Mouse (Mus musculus) brain, embryonic 18.5 days (tissue): ENCODE results near the gene Tbc1d4.

Experiments
- DNase-seq: peaks from one replicate; pipeline ENCODE4 v3.0.0-alpha.2; 2012; ENCODE audit warnings: low read depth, low spot score

Tbc1d4 gene

GRCm38 (mm10) chr14:101532090-101532695 lies 76.8 kb downstream of the Tbc1d4 start:
- no peak for DNase-seq

- no peak for DNase-seq
These were observed 78.5 kb downstream of the Tbc1d4 start for GRCm38 (mm10) chr14:101530455-101530854.

GRCm38 (mm10) chr14:101529194-101529593 lies 79.8 kb downstream of the Tbc1d4 start:
- DNase-seq: no peak

GRCm38 (mm10) chr14:101527420-101527996 lies 81.5 kb downstream of the Tbc1d4 start:
- no peak for DNase-seq

GRCm38 (mm10) chr14:101526478-101526877 lies 82.5 kb downstream of the Tbc1d4 start:
- no peak for DNase-seq

- DNase-seq: no peak
These were observed 89.0 kb downstream of the Tbc1d4 start for GRCm38 (mm10) chr14:101519964-101520363.

GRCm38 (mm10) chr14:101518259-101518658 lies 90.7 kb downstream of the Tbc1d4 start:
- DNase-seq: no peak

- DNase-seq: no peak
These were observed 91.2 kb downstream of the Tbc1d4 start for GRCm38 (mm10) chr14:101517801-101518200.

- DNase-seq: no peak
These were observed 91.7 kb downstream of the Tbc1d4 start for GRCm38 (mm10) chr14:101517341-101517740.

- no peak for DNase-seq
These were observed 92.1 kb downstream of the Tbc1d4 start for GRCm38 (mm10) chr14:101516864-101517263.

- no peak for DNase-seq
These were observed 93.0 kb downstream of the Tbc1d4 start for GRCm38 (mm10) chr14:101516031-101516430.

- DNase-seq: no peak
These were observed 93.7 kb downstream of the Tbc1d4 start for GRCm38 (mm10) chr14:101515271-101515670.

GRCm38 (mm10) chr14:101514557-101514971 lies 94.4 kb downstream of the Tbc1d4 start:
- no peak for DNase-seq

- DNase-seq: no peak
These were observed 95.8 kb downstream of the Tbc1d4 start for GRCm38 (mm10) chr14:101513163-101513562.

- DNase-seq: no peak
These were observed 97.6 kb downstream of the Tbc1d4 start for GRCm38 (mm10) chr14:101511410-101511809.

- no peak for DNase-seq
These were observed 98.3 kb downstream of the Tbc1d4 start for GRCm38 (mm10) chr14:101510540-101511313.

GRCm38 (mm10) chr14:101509759-101510158 lies 99.2 kb downstream of the Tbc1d4 start:
- no peak for DNase-seq

- no peak for DNase-seq
These were observed 101.0 kb downstream of the Tbc1d4 start for GRCm38 (mm10) chr14:101507956-101508355.

GRCm38 (mm10) chr14:101507146-101507545 lies 101.8 kb downstream of the Tbc1d4 start:
- DNase-seq: no peak

- no peak for DNase-seq
These were observed 103.2 kb downstream of the Tbc1d4 start for GRCm38 (mm10) chr14:101505805-101506204.

- DNase-seq: no peak
These were observed 104.4 kb downstream of the Tbc1d4 start for GRCm38 (mm10) chr14:101504473-101505200.
